Mouse (Mus musculus) urinary bladder, postnatal 25 days (tissue): Measurements from ENCODE around the gene Map1lc3a.

Experiments
- DNase-seq: peaks from one replicate; pipeline ENCODE4 v3.0.0; 2022; ENCODE audit warnings: low spot score

Gene Map1lc3a

DNA sequence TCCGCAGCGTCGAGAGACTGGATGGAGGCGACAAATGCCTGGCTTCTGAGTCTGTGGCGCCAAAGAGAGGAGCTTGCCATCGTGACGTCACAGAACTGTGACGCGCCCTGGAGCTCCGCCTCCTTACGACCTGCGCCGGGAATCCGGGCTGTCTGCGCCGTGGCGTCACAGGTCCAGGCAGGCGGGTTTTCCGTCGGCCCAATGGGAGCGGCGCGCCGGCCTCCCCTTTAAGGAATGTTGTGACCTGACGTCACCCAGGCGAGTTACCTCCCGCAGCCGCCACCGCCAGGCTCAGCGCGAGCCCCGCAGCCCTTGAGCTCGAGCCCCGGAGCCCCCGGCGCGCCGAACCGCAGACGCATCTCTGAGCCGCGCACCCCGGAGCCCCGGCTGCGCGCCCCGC lies at the start of gene Map1lc3a:
TSS of gene Map1lc3a (plus strand) at position 103 of the 400 bp plus-strand sequence.
- DNase-seq, result peak; percentile 95

DNA sequence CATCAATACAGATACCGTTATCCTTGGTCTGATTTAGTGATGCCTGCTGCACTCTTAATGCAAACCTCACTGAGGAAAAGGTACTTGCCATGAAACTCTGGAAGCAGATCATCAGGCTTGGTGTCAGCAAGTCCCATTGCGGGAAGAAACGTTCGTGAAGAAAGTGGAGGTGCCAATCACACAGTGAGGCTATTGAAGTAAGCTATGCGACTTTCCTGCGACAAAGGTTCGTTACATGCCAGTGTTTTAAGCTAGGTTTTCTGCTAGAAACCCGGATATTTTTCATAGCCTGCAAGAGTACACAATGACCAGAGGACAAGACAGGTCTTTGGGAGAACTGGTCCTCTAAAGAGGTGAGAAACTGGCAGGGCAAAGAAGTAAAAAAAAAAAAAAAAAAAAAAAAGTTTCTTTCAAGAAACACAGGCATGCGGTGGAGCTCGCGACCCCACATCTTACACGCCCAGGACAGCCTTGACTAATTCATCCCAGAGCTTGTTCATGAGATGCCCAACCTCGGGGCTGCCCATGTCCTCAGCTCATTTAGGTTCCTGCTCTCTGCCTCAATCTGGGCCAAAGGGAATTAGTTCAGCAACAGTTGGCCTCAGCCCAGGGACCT lies 40.2 kb upstream of the Map1lc3a start:
- no peak for DNase-seq

DNA sequence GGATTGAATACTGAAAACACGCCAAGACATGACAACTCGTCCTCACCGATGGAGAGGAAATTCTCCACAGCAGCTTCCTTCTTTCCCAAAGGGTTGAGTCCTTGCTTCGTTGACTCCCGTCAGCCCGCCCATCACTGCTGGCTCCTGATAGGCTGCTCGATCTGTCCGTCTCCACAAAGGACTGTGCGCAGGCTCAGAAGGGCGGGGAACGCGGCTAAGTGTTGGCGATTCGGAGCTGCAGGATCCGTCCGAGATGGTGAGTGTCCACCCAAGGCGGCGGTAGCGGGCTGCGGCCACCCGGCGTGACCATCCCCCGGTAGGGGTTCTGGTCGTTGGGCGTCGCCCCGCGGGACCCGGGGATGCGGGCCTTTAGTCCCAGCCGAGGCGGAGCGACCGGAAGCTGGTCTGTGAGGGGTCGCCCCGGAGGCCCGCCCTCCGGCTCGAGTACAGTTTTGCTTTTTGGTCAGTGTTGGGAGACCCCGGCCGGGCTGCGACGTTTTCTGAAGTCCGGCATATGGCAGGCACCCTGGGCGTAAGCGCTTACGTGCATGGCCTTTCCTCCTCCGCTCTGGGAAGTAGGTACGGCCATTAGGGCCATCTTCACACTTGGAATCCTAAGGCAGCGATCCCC lies 39.6 kb upstream of the Map1lc3a start, which contains the start of gene Dynlrb1:
TSS of gene Dynlrb1 (plus strand) at position 172 of the 631 bp plus-strand sequence.
- DNase-seq, result peak; percentile 99

DNA sequence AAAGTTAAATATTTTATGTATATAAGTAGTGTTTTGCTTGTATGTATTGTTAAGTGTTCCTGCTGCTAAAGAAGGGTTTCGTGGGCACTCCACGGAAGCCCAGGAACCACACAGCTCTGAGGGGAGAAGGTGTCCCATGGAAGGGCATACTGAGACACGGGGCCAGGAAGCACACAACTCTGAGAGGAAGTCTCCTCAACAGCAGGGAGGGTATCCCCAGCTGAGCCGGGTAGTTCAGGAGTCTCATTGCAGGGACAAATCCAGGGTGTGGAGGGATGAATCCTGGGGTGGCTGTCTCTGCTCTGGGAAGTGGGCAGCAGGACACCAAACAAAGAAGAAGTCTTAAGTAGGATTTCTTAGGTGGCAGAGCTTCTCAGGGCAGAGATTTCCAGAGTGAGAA lies 38.8 kb upstream of the Map1lc3a start:
- DNase-seq, result no peak

DNA sequence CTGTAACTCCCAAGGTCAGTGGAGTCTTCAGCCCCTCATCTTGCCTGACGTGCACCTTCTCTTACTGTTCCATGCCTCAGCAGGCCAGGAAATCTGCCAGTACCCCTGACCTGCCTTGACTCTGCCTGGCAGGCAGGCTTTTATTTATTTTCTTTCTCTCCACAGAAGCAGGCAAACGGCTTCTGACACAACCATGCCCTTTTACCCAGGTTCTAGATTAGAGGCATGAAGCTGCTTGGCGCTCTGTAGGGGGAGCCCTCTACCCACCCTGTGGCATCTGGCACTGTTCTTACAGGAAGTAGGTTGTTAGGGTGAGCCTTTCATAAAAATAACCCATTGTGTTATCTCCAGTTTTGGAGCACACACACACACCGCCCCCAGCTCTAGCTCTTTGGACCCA lies 35.2 kb upstream of the Map1lc3a start:
- DNase-seq, result no peak

DNA sequence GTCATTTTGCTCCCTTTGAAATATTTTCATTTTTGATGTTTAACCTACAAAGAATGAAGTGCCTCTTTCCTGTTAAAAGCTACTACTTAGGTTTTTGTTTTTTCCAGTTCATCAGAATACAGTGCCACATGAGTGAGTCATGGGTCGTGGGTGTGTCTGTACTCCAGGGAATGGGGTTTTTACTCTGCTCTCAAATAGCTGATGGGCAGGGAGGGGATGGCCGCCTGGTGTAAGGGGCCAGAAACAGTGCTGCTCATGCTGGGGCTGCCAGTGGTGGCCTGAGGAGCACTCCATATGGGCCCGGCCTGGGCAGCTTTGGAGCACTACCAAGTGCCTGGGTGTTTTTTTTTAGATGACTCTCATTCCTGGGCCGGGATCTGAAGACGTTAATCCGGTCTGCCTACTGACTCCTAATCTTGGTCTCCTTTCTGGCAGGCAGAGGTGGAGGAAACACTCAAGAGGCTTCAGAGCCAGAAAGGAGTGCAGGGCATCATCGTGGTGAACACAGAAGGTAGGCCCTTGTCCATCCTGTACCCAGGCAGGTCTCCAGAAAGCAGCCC lies 33.7 kb upstream of the Map1lc3a start:
- peak; percentile 24 for DNase-seq

DNA sequence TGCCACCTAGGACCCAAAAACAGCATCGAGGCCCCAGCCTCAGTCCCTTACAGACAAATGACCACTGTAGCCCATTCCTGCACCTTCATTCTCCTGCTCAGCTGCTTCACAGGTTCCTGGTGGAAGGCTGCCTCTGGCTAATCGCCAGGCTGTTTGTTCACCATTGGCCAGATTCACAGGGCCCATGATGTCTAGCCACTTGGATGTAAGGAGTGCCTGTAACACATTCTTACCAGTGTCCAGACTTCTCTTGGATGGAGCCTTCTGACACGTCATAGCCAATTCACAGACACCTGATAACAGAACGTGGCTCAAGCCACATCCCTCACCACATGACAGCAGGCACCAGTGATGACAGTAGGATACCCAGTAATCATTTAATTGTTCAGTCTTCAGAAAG lies 29.9 kb upstream of the Map1lc3a start:
- DNase-seq, result no peak

DNA sequence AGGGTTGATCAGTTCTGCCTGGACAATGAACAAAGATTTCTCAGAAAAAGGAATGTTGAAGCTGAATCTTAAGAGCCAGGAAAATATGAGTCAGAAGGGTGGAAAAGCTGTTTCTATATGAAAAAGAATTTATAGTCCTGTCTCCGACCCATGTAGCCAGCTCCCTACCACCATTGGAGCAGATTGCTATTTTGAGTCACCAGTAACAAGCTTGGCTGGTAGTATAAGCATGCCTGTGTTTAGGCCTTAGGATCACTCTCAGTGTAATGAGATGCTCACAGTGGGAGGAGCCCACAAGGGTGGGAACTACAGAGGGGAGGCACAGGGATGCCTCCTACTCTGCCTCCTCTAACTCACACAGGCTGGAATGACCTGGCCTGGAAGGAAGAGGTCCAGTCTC lies 27.9 kb upstream of the Map1lc3a start:
- DNase-seq, result no peak

DNA sequence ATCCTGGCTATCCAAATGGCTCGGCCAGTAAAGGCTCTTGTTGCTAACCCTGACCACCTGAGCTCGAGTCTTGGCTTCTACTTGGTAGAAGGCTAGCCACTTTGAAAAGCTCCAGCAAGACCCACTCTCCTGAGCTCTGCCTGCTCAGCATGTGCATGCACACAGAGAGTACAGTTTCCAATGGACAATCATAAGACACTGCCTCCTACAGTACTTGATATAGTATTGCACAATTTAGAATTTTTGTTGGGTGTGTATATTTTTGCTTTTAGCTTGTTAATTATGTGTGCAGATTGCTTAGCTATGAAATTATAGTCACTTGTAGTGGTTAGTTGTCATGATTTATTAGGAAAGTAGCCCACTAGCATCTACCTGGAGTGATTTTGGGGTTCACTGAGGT lies 27.4 kb upstream of the Map1lc3a start:
- no peak for DNase-seq

DNA sequence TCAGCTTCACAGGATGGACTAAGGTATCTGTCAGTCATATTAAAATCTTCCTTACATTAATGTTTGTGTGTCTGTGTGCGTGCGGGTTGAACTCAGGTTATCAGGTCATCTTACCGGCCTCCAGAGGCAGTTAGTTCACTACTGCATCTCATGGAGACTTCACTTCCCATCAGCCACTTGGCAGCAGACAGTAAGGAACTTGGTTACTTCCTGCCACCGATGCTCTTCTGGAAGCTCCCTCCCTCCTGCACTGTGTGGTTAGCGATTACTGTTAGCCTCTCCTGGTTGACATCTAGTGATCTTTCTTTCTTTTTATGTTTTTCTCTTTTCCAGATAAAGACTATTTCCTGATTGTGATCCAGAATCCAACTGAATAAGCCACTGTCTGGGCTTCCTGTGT lies 26.5 kb upstream of the Map1lc3a start:
- DNase-seq, result no peak

DNA sequence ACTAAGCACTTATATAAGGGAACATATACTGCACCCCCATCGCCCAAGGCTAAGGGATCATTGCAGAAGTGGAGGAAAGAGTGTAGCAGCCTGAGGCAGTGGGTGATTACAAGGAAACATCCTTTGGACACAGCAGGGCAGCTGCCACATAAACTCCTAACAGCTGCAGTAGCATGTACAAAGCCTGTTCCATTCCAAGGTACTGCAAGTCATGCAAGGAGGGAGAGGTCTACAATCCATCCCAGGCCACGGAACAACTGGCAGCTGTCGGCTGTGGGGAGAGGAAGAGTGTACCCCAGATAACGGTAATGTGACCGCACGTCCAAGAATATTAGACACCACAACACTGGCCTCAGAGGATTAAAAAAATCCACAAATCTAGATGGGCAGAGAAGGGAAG lies 10.6 kb upstream of the Map1lc3a start:
- DNase-seq, result no peak

DNA sequence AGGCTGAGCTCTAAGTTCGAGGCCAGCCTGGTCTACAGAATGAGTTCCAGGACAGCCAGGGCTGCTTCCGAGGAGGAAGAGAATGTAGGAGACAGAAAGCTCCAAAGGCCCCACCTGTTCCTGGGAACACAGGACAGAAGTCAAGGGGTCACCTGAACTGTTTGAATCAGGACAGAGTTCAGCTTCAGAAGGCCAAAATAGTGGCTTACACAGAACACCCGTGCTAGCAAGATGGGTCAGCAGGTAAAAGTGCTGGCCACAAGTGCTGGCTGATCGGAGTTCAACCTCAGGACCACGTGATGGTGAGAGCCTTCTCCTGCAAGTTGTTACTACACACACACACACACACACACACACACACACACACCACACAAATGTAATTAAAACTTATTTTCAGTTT lies 9.2 kb upstream of the Map1lc3a start:
- no peak for DNase-seq

DNA sequence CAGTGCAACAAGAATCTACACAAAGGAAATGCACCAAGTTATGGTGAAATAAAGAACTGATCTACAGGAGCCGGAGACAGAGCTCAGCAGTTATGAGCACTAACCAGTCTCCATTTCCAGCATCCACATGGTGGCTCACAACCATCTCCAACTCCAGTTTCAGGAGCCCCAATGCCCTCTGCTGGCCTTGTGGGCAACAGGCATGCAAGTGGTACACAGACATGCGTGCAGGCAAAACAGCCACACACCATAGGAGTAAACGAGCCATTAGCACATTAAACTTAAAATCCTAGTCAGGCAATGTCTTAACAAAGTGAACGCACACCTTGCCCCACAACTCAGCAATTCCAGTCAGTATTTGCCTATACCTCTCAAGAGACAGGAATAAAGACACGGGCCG lies 4.1 kb upstream of the Map1lc3a start:
- no peak for DNase-seq

DNA sequence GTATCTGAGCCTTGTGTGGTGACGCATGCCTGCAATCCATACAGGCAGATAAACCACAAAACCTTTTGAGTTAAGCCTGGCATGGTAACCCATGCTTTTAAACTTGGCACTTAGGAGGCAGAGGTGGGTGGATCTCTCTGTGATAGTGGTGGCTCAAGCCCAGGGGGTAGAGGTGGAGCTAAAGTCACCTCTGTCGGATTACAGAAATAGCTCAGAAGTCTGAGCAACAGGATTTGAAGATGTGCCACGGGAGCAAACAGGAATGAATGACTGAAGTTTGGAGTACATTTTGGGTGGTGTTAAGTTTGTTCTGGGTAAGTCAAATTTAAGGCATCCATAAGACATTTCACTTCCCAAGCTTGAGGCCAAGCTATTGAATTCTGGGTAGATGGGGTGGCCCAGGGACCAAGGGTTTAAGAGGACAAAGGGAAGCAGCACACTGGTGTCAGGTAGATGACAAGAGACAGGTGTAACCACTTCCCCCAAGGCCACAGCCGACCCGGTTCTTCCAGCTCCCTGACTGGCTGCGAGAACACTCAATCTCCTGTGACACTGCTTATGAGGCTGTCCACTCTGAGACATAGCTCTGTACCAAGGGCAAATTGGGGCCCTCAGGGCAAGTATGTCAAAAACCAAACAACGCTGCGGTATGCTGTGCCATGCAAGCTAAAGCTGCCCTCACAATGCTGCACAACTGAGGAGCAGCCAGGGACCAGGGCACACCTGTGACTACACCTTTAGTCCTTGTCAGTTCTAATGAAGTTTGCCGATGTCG lies 3.5 kb upstream of the Map1lc3a start:
- no peak for DNase-seq

DNA sequence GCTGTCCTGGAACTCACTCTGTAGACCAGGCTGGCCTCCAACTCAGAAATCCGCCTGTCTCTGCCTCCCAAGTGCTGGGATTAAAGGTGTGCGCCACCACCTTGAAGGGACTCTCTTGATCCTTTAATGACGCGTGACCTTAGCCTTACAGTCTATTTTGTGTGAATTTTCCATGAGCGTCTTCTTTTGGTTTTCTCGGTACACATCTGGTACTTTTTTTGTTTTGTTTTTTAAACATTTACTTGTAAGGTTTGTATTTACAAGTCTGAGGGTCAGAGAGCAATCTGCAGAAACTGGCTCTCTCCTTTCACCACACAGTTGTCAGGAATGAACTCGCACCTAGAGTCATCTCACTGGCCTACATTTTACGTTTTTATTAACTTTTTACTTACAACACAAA lies 2.5 kb upstream of the Map1lc3a start:
- no peak for DNase-seq

DNA sequence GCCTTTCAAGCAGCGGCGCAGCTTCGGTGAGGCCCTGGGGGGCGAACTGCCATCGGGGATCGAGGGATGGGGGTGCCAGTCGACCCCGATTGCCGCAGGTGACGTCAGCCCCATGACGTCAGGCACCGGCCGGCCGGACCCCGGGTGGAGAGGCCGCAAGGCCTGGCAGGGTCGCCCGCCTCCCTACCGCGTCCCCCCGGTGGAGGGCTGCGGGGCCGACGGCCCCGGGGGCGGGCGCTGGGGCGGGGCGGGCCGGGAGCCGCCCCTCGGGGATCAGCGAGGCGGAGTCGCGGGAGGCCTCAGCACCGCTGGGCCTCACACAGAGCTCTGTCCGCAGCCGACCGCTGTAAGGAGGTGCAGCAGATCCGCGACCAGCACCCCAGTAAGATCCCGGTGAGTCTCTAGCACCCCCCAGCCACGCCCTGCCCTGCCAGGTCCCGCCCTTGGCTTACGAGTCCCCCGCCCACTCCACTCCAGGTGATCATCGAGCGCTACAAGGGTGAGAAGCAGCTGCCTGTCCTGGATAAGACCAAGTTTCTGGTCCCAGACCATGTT lies 601 bp downstream of the Map1lc3a start:
- DNase-seq, result peak; percentile 50

DNA sequence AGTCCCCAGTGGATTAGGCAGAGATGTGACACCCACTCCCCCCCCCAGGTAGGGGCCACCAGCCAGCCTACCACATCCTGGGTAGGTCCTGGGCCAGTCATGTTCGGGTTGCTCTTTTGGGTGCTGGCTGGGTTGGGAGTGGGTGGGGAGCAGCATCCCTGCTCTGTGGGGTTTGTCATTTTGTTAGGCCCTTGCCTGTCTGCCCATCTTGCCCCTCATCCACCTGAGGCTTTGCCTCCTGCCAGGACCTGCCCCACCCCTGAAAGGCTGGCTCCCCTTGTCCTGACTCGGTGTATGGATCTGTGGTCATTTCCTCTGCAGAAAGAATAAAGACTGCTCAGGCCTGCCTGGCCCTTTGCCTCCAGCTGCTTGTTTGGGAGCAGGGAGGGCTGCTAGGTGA lies 1.6 kb downstream of the Map1lc3a start:
- no peak for DNase-seq

DNA sequence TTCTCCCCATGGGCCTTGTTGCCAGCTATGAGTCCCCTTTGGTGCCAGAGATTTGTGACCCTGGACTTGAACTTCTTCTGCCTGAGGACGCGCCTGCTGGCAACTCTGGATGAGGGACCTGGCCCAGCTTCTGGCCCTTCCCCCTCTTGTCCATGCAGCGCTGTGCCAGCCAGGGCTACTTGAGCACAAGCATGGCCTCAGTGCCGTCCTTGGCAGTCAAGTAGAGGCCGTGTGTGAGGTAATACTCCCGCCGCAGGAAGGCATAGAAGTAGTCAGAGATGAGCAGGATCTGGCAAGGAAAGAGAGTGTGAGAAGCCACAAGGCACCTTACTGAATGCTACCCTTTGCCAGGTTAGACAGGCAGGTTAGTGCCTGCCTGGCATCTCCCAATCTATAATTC lies 2.3 kb downstream of the Map1lc3a start:
- DNase-seq, result no peak

DNA sequence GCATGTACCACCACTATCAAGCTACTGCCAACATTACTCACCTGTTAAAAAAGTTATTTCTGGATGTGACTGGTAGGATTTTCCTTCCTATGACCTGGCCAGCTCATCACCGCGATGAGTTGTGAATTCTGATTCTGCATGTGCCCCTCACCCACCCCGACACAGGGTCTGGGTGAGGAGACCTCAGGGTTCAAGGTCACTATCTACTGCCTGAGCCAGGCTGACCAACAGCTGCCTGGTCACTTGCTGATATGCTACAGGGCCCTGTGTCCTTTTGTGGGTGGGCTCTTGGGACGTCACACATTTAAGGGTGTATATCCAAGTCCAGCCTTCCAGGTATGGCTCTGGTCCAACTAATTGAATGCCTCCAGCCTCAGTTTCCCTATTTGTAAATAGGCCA lies 3.1 kb downstream of the Map1lc3a start:
- DNase-seq, result no peak

DNA sequence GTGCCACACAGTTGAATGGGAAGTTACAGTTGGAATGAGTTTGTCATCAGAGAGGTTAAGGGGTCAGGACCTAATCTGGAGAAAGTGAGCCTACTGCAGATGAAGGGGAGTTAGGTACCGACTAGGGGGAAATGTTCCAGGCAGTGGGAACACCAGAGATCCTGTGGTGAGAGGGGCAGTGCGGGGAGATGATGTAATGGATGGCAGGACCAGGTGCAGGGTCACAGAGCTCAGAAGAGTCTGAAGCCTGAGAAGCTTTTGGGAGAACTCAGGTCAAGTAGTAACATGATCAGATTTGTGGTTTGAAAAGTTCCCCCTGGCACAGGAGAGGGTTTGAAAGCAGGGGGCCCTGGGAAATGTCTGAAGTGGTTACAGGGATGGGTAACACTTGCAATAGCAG lies 4.0 kb downstream of the Map1lc3a start:
- no peak for DNase-seq

DNA sequence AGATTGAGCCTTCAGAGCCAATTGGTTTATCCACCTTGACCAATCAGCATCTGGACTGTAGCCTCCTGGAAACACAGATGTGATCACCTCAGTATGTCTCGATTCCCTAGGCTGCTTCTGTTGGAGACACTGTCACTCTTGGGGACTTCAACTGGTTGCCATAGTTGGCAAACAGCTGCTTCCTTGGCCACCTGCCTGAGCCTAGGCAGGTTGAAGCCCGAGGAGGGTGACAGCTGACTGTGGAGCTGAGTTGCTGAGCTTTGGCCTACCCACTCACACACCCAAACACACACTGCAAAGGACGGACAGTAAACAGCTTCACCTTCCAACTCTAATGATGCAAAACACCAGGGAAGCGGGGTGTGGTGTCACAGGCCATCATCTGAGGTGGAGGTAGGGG lies 7.7 kb downstream of the Map1lc3a start:
- DNase-seq, result no peak

DNA sequence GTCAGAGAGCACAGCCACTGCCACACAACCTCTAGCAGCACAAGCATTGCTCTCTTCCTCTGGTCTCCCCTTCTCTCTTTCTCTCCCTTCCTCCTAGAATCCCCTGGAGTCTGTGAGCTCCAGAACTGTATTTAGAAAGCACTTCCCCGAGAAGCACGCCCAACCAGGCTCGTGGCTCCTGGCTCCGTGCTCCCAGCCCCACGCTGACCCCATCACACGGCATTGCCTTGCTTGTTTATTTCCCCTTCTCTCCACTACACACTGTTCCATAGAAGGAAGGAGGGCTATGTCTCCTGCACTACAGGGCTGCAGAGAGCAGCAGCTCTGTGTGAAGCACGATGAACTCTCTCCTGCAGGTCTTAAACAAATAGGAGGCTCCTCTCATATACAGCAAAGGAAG lies 8.6 kb downstream of the Map1lc3a start:
- no peak for DNase-seq

DNA sequence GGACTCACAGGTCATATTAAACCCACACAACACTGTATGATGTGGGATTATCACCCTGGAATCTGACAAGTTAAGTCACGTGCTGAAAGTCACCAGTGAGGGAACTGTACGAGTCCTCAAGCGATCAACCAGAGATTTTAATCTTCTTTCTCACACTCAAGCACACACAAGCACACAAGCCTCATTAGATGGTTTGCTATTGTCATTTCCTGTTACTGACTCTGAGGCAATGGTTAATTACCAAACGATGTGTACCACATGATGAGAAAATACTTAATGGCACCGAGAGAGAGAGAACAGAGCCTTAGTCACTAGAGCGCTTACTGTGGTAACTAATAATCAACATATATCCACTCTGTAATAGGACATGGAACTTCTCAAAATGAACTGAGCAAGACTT lies 9.6 kb downstream of the Map1lc3a start:
- no peak for DNase-seq
